Mouse (Mus musculus): ENCODE measurements around the gene BC055324.
"Not testable (repeated sequence)": the region's sequence is repeated elsewhere in the genome, so short reads cannot be mapped to it uniquely, and the experiment has no call there.

GRCm38 (mm10) chr1:164020746-164021145 lies 26.1 kb upstream of the BC055324 start:
- not testable (repeated sequence) for TF ChIP-seq CTCF (IDR thresholded peaks at IDR 0.05 in 2 of 3, conservative IDR thresholded peaks at IDR 0.05 in 1 of 3; ENCODE audit: control insufficient read depth in 1 of 3, insufficient read depth in 1 of 3, low read depth in 2 of 3, low read length in 3 of 3, poor library complexity in 1 of 3, severe bottlenecking in 1 of 3); ZMIZ1 (IDR thresholded peaks at IDR 0.05; ENCODE audit: low read depth, low read length); HCFC1 (IDR thresholded peaks at IDR 0.05; ENCODE audit: low read depth, low read length); RAD21 (IDR thresholded peaks at IDR 0.05; ENCODE audit: low read depth, low read length); EP300 (IDR thresholded peaks at IDR 0.05; ENCODE audit: low read depth in 1 of 2, low read length in 2 of 2); TAL1 (IDR thresholded peaks at IDR 0.05; ENCODE audit: low read length)

Measured in MEL (cell line).